Mouse (Mus musculus) frontal cortex, postnatal 36 days (tissue): ENCODE measurements around the gene Gm20388.
A peak's percentile ranks its signal among the peaks of the same experiment; 100 is the strongest.

ENCODE experiments used
- DNase-seq, 2 experiments: peaks; one replicate each; pipeline ENCODE4 v3.0.0; 2022; ENCODE audit warnings: low spot score in 2 of 2

The Gm20388 gene

GRCm38 (mm10) chr8:121334495-121335424, 1424.1 kb downstream of the Gm20388 start:
- DNase-seq, result no peak

GRCm38 (mm10) chr8:121335684-121336083, 1425.0 kb downstream of the Gm20388 start:
- DNase-seq, result no peak

- DNase-seq, result no peak
Measured at GRCm38 (mm10) chr8:121342931-121343330, 1432.3 kb downstream of the Gm20388 start.

- DNase-seq, result no peak
Measured at GRCm38 (mm10) chr8:121344486-121344885, 1433.8 kb downstream of the Gm20388 start.

- no peak for DNase-seq
Measured at GRCm38 (mm10) chr8:121346175-121346574, 1435.5 kb downstream of the Gm20388 start.

GRCm38 (mm10) chr8:121346862-121347261, 1436.2 kb downstream of the Gm20388 start:
- DNase-seq, result no peak

- DNase-seq, result no peak
Measured at GRCm38 (mm10) chr8:121348998-121349397, 1438.4 kb downstream of the Gm20388 start.

- no peak for DNase-seq
Measured at GRCm38 (mm10) chr8:121350803-121351202, 1440.2 kb downstream of the Gm20388 start.

- DNase-seq, result no peak
Measured at GRCm38 (mm10) chr8:121354844-121355243, 1444.2 kb downstream of the Gm20388 start.

- no peak for DNase-seq
Measured at GRCm38 (mm10) chr8:121357451-121357850, 1446.8 kb downstream of the Gm20388 start.

GRCm38 (mm10) chr8:121358609-121359008, 1448.0 kb downstream of the Gm20388 start:
- DNase-seq, result no peak

- DNase-seq, result no peak
Measured at GRCm38 (mm10) chr8:121359131-121359981, 1448.7 kb downstream of the Gm20388 start.

GRCm38 (mm10) chr8:121360001-121360400, 1449.4 kb downstream of the Gm20388 start:
- no peak for DNase-seq

GRCm38 (mm10) chr8:121361166-121361565, 1450.5 kb downstream of the Gm20388 start:
- no peak for DNase-seq

GRCm38 (mm10) chr8:121364646-121365045, 1454.0 kb downstream of the Gm20388 start:
- no peak for DNase-seq

GRCm38 (mm10) chr8:121365150-121365549, 1454.5 kb downstream of the Gm20388 start:
- DNase-seq, result no peak

GRCm38 (mm10) chr8:121366655-121367054, 1456.0 kb downstream of the Gm20388 start:
- no peak for DNase-seq

GRCm38 (mm10) chr8:121368799-121369198, 1458.2 kb downstream of the Gm20388 start:
- no peak for DNase-seq

- DNase-seq, result peak; percentile 45 to 57
Measured at GRCm38 (mm10) chr8:121369378-121369777, 1458.7 kb downstream of the Gm20388 start.

- no peak for DNase-seq
Measured at GRCm38 (mm10) chr8:121371287-121371686, 1460.6 kb downstream of the Gm20388 start.

GRCm38 (mm10) chr8:121371911-121372638, 1461.4 kb downstream of the Gm20388 start:
- DNase-seq, result peak; percentile 65 to 76

- peak in 1 of 2 experiments; percentile 5 for DNase-seq
Measured at GRCm38 (mm10) chr8:121372639-121372986, 1462.0 kb downstream of the Gm20388 start.
